24 mouse cellular contexts compared by ENCODE assay signal in the genomic region with DNA sequence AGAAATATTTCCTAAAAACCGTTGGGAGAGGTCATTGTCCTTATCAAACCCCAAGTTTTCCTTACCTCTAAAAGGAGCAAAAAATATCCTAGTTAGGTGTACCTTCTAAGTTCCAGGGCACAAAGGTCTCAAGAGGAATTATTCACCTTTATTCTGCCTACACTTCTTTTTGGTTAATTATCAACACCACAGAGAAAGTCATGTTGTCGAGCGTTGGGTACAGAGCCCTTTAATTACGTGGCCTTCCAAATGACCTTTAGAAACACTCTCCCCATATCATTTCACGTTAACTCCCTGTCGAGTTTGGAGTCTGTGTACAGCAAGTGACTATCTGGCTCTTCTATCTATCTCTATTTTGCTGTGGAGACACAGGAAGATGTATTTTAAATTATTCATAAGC.
"Had no signal": no experiment of that assay in that cellular context is flagged by ENCODE, and none has a peak within 500 bp of the region (broad histone marks: within the 10 kb centered on the region; RNA-seq: fewer than 3 reads in every experiment).

No protein-coding gene starts in this region.

- H3K4me3 ChIP-seq: gastrocnemius, adult 2 months; heart, embryonic 10.5 days; heart, embryonic 12.5 days; hindbrain, embryonic 10.5 days; hindbrain, embryonic 12.5 days; intestine, embryonic 15.5 days; layer of hippocampus, adult 2 months; left cerebral cortex, adult 2 months; limb, embryonic 10.5 days; limb, embryonic 12.5 days; liver, embryonic 13.5 days; liver, embryonic 15.5 days had no signal

- H3K27ac ChIP-seq: gastrocnemius, adult 2 months; heart, embryonic 10.5 days; hindbrain, embryonic 10.5 days; hindbrain, embryonic 12.5 days; hindbrain, embryonic 14.5 days; intestine, embryonic 15.5 days; kidney, postnatal 0 days; layer of hippocampus, adult 2 months; left cerebral cortex, adult 2 months; limb, embryonic 10.5 days; limb, embryonic 12.5 days; liver, embryonic 13.5 days; liver, embryonic 15.5 days had no signal

- H3K9ac ChIP-seq: heart, embryonic 12.5 days; hindbrain, embryonic 12.5 days; hindbrain, embryonic 14.5 days; intestine, embryonic 15.5 days; limb, embryonic 12.5 days; liver, embryonic 13.5 days; liver, embryonic 15.5 days; liver, postnatal 0 days had no signal

- H3K4me2 ChIP-seq: heart, embryonic 12.5 days; hindbrain, embryonic 12.5 days; hindbrain, embryonic 14.5 days; intestine, embryonic 15.5 days; limb, embryonic 12.5 days; liver, embryonic 11.5 days; liver, embryonic 13.5 days; liver, embryonic 15.5 days had no signal

- ATAC-seq: hindbrain, embryonic 16.5 days; inflammation-experienced regulatory T-cells, adult 6 months; intestine, embryonic 15.5 days; liver, postnatal 0 days had no signal

- H3K4me1 ChIP-seq: heart, embryonic 10.5 days; intestine, embryonic 15.5 days; limb, embryonic 10.5 days; liver, embryonic 13.5 days; liver, embryonic 15.5 days had no signal

- H3K36me3 ChIP-seq: heart, embryonic 10.5 days; heart, embryonic 12.5 days; hindbrain, embryonic 10.5 days; hindbrain, embryonic 12.5 days; intestine, embryonic 15.5 days; limb, embryonic 10.5 days; limb, embryonic 12.5 days; liver, embryonic 13.5 days; liver, embryonic 15.5 days had no signal

- DNase-seq: gastrocnemius, adult 2 months; gastrocnemius, postnatal 10 days; gastrocnemius, postnatal 25 days; heart, adult 18-20 months; heart, postnatal 10 days; heart, postnatal 4 days; kidney, postnatal 4 days; liver, embryonic 13.5 days; liver, postnatal 0 days had no signal

- H3K27me3 ChIP-seq: heart, embryonic 12.5 days; hindbrain, embryonic 12.5 days; intestine, embryonic 15.5 days; liver, embryonic 13.5 days; liver, embryonic 15.5 days had no signal

- H3K9me3 ChIP-seq: heart, embryonic 10.5 days; heart, embryonic 12.5 days; hindbrain, embryonic 10.5 days; hindbrain, embryonic 12.5 days; intestine, embryonic 15.5 days; limb, embryonic 10.5 days; limb, embryonic 12.5 days; liver, embryonic 13.5 days; liver, embryonic 15.5 days had no signal
